Mouse (Mus musculus): Measurements from ENCODE around the gene Slc8b1.

GRCm38 (mm10) chr5:120467026-120467425 is 43.9 kb upstream of the Slc8b1 start:
- TF ChIP-seq POLR2A (IDR thresholded peaks at IDR 0.05; ENCODE audit: borderline replicate concordance, extremely low read depth, low read depth, low read length) (no peak), CTCF (IDR thresholded peaks at IDR 0.05; ENCODE audit: insufficient read depth, low read length) (no peak)

All from lung, adult 2 months (tissue).